Mouse (Mus musculus) embryo, embryonic 10 days (tissue): Measurements from ENCODE around the gene 1500015O10Rik.

Source experiments
- DNase-seq: peaks from one replicate; pipeline ENCODE4 v3.0.0-alpha.2; 2015; ENCODE audit warnings: low spot score

Gene 1500015O10Rik

DNA sequence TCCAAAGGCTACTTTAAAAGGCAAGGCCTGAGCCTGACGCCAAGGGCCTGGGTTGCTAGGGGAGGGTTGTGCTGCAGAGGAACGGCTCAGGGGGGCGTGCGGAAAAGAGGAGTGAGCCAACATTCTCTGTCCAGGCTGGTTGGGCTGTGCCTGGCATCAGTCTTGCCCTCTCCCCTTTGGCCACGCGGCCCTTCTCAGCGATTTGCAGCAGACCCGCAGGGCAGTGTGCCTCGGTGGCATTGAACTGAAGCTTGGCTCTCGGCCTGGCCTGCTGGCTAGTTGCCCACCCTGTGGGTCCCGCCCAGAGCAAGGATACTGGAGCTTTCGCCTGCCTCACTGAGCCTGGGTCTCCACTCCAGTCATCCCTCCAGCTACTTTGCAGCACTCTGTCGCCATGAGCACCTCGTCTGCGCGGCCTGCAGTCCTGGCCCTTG lies at the start of gene 1500015O10Rik:
1500015O10Rik (plus strand) TSS at position 112 of the 434 bp plus-strand sequence.
- DNase-seq = no peak

DNA sequence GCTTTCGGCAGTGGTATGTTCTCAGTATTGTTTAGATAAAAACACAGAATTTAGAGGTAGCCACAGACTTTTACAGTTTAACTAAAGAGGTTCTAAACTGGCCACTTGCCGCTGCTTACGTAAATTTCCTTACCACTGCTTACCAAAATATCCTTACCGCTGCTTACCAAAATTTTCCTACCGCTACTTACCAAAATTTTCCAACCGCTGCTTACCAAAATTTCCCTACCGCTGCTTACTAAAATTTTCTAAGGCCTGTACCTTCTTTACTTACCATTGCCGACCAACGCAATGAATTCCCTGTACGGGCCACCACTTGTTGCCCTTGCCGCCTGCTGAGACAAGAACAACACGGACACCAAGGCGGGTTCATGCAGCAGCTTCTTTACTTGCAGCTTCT lies 40.4 kb upstream of the 1500015O10Rik start:
- DNase-seq = no peak

GRCm38 (mm10) chr1:43690507-43690906 lies 39.9 kb upstream of the 1500015O10Rik start:
- no peak for DNase-seq

DNA sequence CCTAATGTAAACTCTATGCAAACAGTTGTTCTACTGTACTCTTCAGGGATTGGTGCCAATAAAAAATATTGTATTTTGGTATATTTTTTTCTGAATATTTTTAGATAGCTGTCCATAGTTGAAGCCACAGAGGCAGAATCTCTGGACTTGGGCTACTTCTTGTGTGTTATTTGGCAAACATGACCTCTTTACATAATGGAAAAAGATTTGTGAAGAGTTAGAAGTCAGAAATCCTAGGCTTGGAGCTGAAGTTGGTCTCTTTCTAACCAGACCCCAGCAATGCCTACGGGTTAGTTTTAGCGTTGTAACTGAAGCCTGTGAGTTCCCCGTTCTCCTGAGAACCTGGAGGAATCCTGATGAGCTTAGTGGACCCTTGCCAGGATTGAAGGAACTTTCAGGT lies 36.3 kb upstream of the 1500015O10Rik start:
- no peak for DNase-seq

GRCm38 (mm10) chr1:43694851-43695545 lies 35.4 kb upstream of the 1500015O10Rik start:
- DNase-seq = peak; percentile 5

DNA sequence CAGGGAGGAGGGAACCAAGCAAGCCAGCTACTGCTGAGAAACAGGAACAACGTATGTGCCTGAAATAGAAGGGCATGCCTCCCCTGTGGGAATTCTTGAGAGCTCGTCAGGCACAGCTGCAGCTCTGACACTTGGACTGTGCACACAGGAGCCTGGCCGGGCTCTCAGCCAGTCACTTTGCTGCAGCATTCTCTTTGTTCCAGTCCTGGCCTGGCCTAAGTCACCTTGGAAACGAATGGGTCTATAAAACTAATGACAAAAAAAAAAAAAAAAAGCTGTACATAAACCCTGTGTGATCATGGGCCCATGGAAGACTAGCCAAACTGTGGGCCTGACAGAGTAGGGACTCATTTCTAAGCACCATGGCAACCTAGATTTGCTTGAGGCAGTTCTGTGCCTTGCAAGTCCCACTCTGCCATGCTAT lies 31.8 kb upstream of the 1500015O10Rik start:
- DNase-seq = peak; percentile 66

- no peak for DNase-seq
Observed at GRCm38 (mm10) chr1:43714841-43715240, 15.6 kb upstream of the 1500015O10Rik start.

GRCm38 (mm10) chr1:43717967-43718366 lies 12.4 kb upstream of the 1500015O10Rik start:
- DNase-seq = no peak

- no peak for DNase-seq
Observed at GRCm38 (mm10) chr1:43718793-43719192, 11.6 kb upstream of the 1500015O10Rik start.

GRCm38 (mm10) chr1:43722459-43722858 lies 7.9 kb upstream of the 1500015O10Rik start:
- DNase-seq = no peak

DNA sequence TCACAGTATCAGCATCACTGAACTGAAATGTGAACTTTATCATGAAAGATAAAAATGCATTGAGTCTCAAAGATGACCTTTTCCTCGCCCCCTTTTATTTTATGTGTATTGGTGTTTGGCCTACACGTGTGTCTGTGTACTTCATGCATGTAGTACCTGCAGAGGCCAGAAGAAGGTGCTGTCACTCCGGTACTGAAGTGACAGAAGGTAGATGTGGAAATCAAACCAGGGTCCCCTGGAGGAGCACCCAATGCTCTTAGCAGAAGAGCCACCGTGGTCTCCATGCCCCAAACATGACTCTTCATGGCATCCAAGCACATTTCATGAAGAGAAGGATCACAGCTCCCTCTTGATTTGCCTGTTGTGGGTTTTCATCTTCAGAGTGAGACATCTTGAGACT lies 1.7 kb downstream of the 1500015O10Rik start:
- no peak for DNase-seq

GRCm38 (mm10) chr1:43732657-43733056 lies 2.3 kb downstream of the 1500015O10Rik start:
- DNase-seq = no peak

GRCm38 (mm10) chr1:43737812-43738518 lies 7.6 kb downstream of the 1500015O10Rik start:
- peak; percentile 76 for DNase-seq

- no peak for DNase-seq
Observed at GRCm38 (mm10) chr1:43738519-43738894, 8.1 kb downstream of the 1500015O10Rik start.

GRCm38 (mm10) chr1:43754448-43755312 lies 24.3 kb downstream of the 1500015O10Rik start:
- no peak for DNase-seq

GRCm38 (mm10) chr1:43760085-43760484 lies 29.7 kb downstream of the 1500015O10Rik start:
- no peak for DNase-seq

DNA sequence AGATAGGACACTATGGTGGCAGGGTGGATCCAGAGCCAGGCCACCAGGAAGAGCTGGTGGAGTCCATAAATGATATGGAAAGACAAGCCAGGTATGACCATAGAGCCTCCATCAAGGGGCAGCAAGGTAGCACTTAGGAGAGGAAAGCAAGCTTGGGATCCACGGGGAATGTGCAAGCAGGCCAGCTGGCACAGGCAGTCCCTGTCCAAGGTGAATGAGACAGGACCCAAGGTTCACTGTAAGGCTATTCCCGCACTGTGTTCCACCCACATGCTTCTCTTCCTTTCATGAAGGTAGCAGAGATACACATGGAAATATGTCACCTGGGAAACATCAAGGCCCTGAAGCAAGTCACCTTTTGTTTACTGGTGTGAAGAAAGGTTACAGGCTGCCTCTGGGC lies 34.1 kb downstream of the 1500015O10Rik start:
- DNase-seq = no peak

DNA sequence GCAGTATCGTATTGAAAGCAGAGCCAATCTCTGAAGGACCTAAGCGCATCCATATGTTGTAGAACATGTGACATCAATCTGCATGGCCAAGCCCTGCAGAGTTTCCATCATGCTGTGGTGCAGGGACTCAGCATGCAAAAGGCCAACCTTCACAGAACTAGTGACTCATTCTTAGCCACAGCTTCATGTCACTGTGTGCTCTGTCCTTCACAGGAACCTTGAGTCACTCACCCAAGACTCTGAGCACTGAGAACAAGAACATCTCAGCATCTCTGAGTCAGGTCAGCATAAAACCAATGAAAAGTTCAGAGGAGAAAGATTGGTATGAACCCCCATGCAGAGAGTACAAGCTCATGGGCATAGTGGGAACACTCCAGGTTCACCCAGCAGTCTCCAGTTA lies 35.9 kb downstream of the 1500015O10Rik start:
- DNase-seq = no peak

GRCm38 (mm10) chr1:43768385-43768990 lies 38.1 kb downstream of the 1500015O10Rik start:
- no peak for DNase-seq

DNA sequence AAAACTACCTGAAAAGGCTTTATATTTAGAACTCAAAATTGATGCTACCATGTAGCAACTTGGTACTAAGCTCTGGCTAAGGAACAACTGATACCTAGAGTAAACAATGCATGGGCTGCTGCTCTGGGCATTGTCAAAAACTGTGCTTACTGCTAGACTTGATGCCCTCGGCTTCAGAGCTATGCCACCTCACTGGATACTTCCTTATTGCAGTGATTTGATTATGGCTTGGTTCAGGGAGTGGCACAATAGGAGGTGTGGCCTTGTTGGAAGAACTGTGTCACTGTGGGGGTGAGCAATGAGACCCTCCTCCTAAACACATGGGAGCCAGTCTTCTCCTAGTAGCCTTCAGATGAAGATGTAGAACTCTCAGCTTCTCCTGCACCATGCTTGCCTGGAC lies 38.9 kb downstream of the 1500015O10Rik start:
- no peak for DNase-seq

DNA sequence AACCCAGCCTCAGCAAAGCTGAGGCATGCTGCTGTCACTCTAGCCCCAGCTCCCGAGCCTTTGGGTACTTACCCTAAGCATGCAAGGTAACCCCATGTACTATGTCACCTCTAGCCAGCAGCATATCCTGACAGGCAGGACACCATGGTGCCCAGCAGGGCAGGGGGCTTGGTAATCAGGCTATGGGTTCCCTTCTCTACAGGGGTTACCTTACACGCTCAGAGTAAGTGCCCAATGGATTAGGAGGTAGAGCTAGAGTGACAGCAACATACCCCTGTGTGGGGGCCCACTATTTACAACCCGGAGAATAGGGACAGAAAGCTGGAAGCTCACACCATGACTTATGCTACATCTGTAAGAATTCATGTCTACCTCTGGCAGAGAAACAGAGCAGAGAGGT lies 39.6 kb downstream of the 1500015O10Rik start:
- DNase-seq = no peak

GRCm38 (mm10) chr1:43772694-43773093 lies 42.3 kb downstream of the 1500015O10Rik start:
- no peak for DNase-seq
